Mouse (Mus musculus) heart, adult 2 months (tissue): ENCODE results near the gene Gm10306. TPM values are rescaled to one million over a fixed set of nuclear protein-coding genes. Genes with fewer than 3 reads are reported as not detected.

Experiments
- DNase-seq, 2 experiments: peaks; one replicate each; pipeline ENCODE4 v3.0.0; 2021
- H3K27ac ChIP-seq: fragments of 200-600 bp; 2 replicates; pipeline ENCODE4 v1.8.1; 2022
- H3K27me3 ChIP-seq: fragments of 200-500 bp; 2 replicates; pipeline ENCODE4 v1.6.1; 2012; ENCODE audit warnings: mild to moderate bottlenecking, low read length, inconsistent platforms, mixed read lengths; ENCODE audit not compliant: control insufficient read depth, insufficient read depth
- H3K36me3 ChIP-seq: fragments of 200-500 bp; 2 replicates; pipeline ENCODE4 v1.6.1; 2012; ENCODE audit warnings: low read length, inconsistent platforms; ENCODE audit not compliant: control insufficient read depth, insufficient read depth
- H3K4me1 ChIP-seq: fragments of 200-500 bp; 2 replicates; pipeline ENCODE4 v1.6.1; 2011; ENCODE audit warnings: low read length; ENCODE audit not compliant: control insufficient read depth, insufficient read depth
- H3K4me3 ChIP-seq: fragments of 200-600 bp; 2 replicates; pipeline ENCODE4 v1.8.1; 2022
- H3K79me2 ChIP-seq: fragments of 200-500 bp; replicated peaks from 2 replicates; pipeline ENCODE4 v1.6.1; 2012; ENCODE audit warnings: mild to moderate bottlenecking, inconsistent platforms, low read length, moderate library complexity, mixed read lengths; ENCODE audit not compliant: control insufficient read depth, insufficient read depth
- H3K9ac ChIP-seq: fragments of 200-500 bp; 2 replicates; pipeline ENCODE4 v1.6.1; 2012; ENCODE audit warnings: low read depth, mild to moderate bottlenecking, control low read depth, inconsistent platforms, low read length, mixed read lengths
- CTCF ChIP-seq: fragments of 200-600 bp; IDR thresholded peaks from 2 replicates; pipeline ENCODE4 v1.8.1; 2022; ENCODE audit warnings: antibody characterized with exemption, mild to moderate bottlenecking, moderate library complexity
- EP300 ChIP-seq: fragments of 200-500 bp; IDR thresholded peaks from 2 replicates; pipeline ENCODE4 v1.6.1; 2011; ENCODE audit warnings: low read depth, low read length, control low read depth; ENCODE audit not compliant: insufficient read depth
- POLR2A ChIP-seq: fragments of 200-500 bp; IDR thresholded peaks from 2 replicates; pipeline ENCODE4 v1.6.1; 2011; ENCODE audit warnings: mild to moderate bottlenecking, low read depth, low read length, control low read depth; ENCODE audit not compliant: insufficient read depth
- WGBS: fragments of 180-500 bp; shearing (Covaris S2); methylation state at CpG from one replicate; pipeline ENCODE4 v1.1.7; 2018; 5-methylcytosine and 5-hydroxymethylcytosine counted together
- intact Hi-C: fragments of 180-260 bp; cut with DNase I; formaldehyde crosslinking; loops from one replicate; pipeline ENCODE4 v1.15.1; 2025
- long read RNA-seq: library from polyadenylated mRNA; stranded (forward); transcript quantifications from one replicate; pipeline ENCODE4 v2.0.0, GENCODE M21; 2021
- polyA plus RNA-seq: library from polyadenylated mRNA; depleted of rRNA; stranded (reverse); fragments of >200 nt; gene quantifications from 2 replicates; pipeline ENCODE4 v1.2.3, GENCODE M21; 2012; rRNA removed
- total RNA-seq, 2 experiments: library from RNA; stranded (reverse); gene quantifications; 2 replicates each; pipeline ENCODE4 v1.2.3; 2021

Gene Gm10306
- total RNA-seq = not detected
- not detected in 2 replicates for polyA plus RNA-seq
- long read RNA-seq = 0 reads

GRCm38 (mm10) chr4:94556265-94557054 is at the start of gene Gm10306, which contains the start of gene Caap1:
Gene Gm10306, plus strand, starts transcription at chr4:94556546.
Gene Caap1, minus strand, starts transcription at chr4:94556796.
- Histone ChIP-seq H3K4me3 (peak within 1 kb of the TSS; percentile 88), H3K79me2 (no peaks in the 10 kb centered on the region; the same call in 1 of the 2 replicates), H3K36me3 (no peaks in the 10 kb centered on the region), H3K4me1 (no peaks in the 10 kb centered on the region; the same call in none of the 2 replicates), H3K27me3 (no peaks in the 10 kb centered on the region), H3K27ac (peak within 1 kb of the TSS; percentile 75), H3K9ac (peak within 1 kb of the TSS; percentile 93)
- peak; percentile 91 to 96 for DNase-seq
- no peak for TF ChIP-seq CTCF
- peak; percentile 91 for TF ChIP-seq POLR2A
- peak; percentile 64; the same call in 1 of the 2 replicates for TF ChIP-seq EP300
- intact Hi-C loops = loop anchor here (5.0 kb wide), 1 partner anchor 46 kb away; the partner anchor contains the start of gene Plaa
- WGBS = 1% methylated on average over 83 of the region's 83 CpGs

GRCm38 (mm10) chr4:94515366-94515765 is 41.0 kb upstream of the Gm10306 start:
- H3K79me2 ChIP-seq = no peaks in the 10 kb centered on the region
- no peak for TF ChIP-seq EP300
- no peak for TF ChIP-seq CTCF
- TF ChIP-seq POLR2A = no peak
- intact Hi-C loops = loop anchor here (10.0 kb wide), 1 partner anchor 391 kb away; no protein-coding TSS in a partner anchor
- DNase-seq = no peak
- no peaks in the 10 kb centered on the region for H3K36me3 ChIP-seq
- H3K27ac ChIP-seq = no peak overlapping the region
- WGBS = 63% methylated on average over 3 of the region's 3 CpGs
- H3K9ac ChIP-seq = no peak overlapping the region
- no peaks in the 10 kb centered on the region for H3K27me3 ChIP-seq
- no peaks in the 10 kb centered on the region for H3K4me1 ChIP-seq
- H3K4me3 ChIP-seq = no peak overlapping the region

GRCm38 (mm10) chr4:94517631-94518030 is 38.7 kb upstream of the Gm10306 start:
- no peak overlapping the region for H3K27ac ChIP-seq
- no peaks in the 10 kb centered on the region for H3K27me3 ChIP-seq
- no peaks in the 10 kb centered on the region for H3K4me1 ChIP-seq
- H3K36me3 ChIP-seq = no peaks in the 10 kb centered on the region
- H3K9ac ChIP-seq = no peak overlapping the region
- no peaks in the 10 kb centered on the region for H3K79me2 ChIP-seq
- DNase-seq = peak in 1 of 2 experiments; percentile 42
- WGBS = 68% methylated on average over 4 of the region's 4 CpGs
- TF ChIP-seq CTCF (peak; percentile 86), POLR2A (no peak)
- intact Hi-C loops = loop anchor here (10.0 kb wide), 1 partner anchor 393 kb away; no protein-coding TSS in a partner anchor
- no peak overlapping the region for H3K4me3 ChIP-seq

- no peak for DNase-seq
- H3K27me3 ChIP-seq = no peaks in the 10 kb centered on the region
- no peak overlapping the region for H3K27ac ChIP-seq
- H3K79me2 ChIP-seq = no peaks in the 10 kb centered on the region
- no peak overlapping the region for H3K9ac ChIP-seq
- H3K4me1 ChIP-seq = no peaks in the 10 kb centered on the region
- H3K36me3 ChIP-seq = no peaks in the 10 kb centered on the region
- H3K4me3 ChIP-seq = no peak overlapping the region
- TF ChIP-seq EP300 = no peak
- peak; percentile 70 for TF ChIP-seq CTCF
- TF ChIP-seq POLR2A = no peak
- intact Hi-C loops = loop anchor here (10.0 kb wide), 1 partner anchor 519 kb away; no protein-coding TSS in a partner anchor
These were observed 33.0 kb upstream of the Gm10306 start for GRCm38 (mm10) chr4:94523321-94523720.

- intact Hi-C loops = loop anchor here (10.0 kb wide), 1 partner anchor 525 kb away; no protein-coding TSS in a partner anchor
- Histone ChIP-seq H3K36me3 (no peaks in the 10 kb centered on the region), H3K4me3 (no peak overlapping the region), H3K4me1 (no peaks in the 10 kb centered on the region), H3K9ac (no peak overlapping the region), H3K27ac (no peak overlapping the region), H3K79me2 (no peaks in the 10 kb centered on the region), H3K27me3 (no peaks in the 10 kb centered on the region)
- no peak for TF ChIP-seq POLR2A
- no peak for TF ChIP-seq CTCF
- no peak for TF ChIP-seq EP300
- 90% methylated on average over 1 of the region's 1 CpGs for WGBS
- no peak for DNase-seq
These were observed 26.9 kb upstream of the Gm10306 start for GRCm38 (mm10) chr4:94529448-94529847.

GRCm38 (mm10) chr4:94533205-94533604 is 23.1 kb upstream of the Gm10306 start:
- Histone ChIP-seq H3K27ac (no peak overlapping the region), H3K79me2 (no peaks in the 10 kb centered on the region), H3K27me3 (no peaks in the 10 kb centered on the region), H3K9ac (no peak overlapping the region), H3K4me3 (no peak overlapping the region), H3K4me1 (no peaks in the 10 kb centered on the region), H3K36me3 (no peaks in the 10 kb centered on the region)
- intact Hi-C loops = no loop called here
- TF ChIP-seq POLR2A (no peak), CTCF (no peak), EP300 (no peak)
- no peak for DNase-seq
